In genomic region chr17:27555075-27555511, GRCm38 (mm10) we compare ENCODE assay signal across 7 mouse cellular contexts. TPM values are rescaled to one million over a fixed set of nuclear protein-coding genes. Genes with fewer than 3 reads are reported as not detected.
DNase-seq lines count a peak whose midpoint lies in the region; ATAC-seq lines count a peak whose summit lies in the region.

No protein-coding gene starts in this region.

- peak overlapping the region; percentile 93 for H3K4me2 ChIP-seq in heart, embryonic 14.5 days (ENCODE audit: low read length)
- H3K4me2 ChIP-seq in limb, embryonic 13.5 days (replicated peaks) = peak overlapping the region; percentile 81
- peak overlapping the region; percentile 82 for H3K4me2 ChIP-seq in midbrain, embryonic 12.5 days (replicated peaks)
- H3K4me2 ChIP-seq in stomach, embryonic 16.5 days (ENCODE audit: low read depth, low read length) = peak overlapping the region; percentile 81

- H3K27ac ChIP-seq in heart, embryonic 14.5 days (replicated peaks in 1 of 2; ENCODE audit: control insufficient read depth in 1 of 2, insufficient read depth in 1 of 2, low read depth in 2 of 2, low read length in 2 of 2) = peak overlapping the region; percentile 79 to 91
- H3K27ac ChIP-seq in limb, embryonic 13.5 days = peak overlapping the region; percentile 98
- peak overlapping the region; percentile 97 for H3K27ac ChIP-seq in midbrain, embryonic 12.5 days (replicated peaks)
- H3K27ac ChIP-seq in stomach, embryonic 16.5 days (ENCODE audit: low read length) = peak overlapping the region; percentile 94

- peak; percentile 35 to 39 for DNase-seq in CD8-positive naive resting alpha-beta T cell, adult 2 months (ENCODE audit: low read depth in 2 of 2, low spot score in 2 of 2)
- DNase-seq in T-cell, adult 2 months (ENCODE audit: low spot score) = peak; percentile 30
- no peak for DNase-seq in left cerebral cortex, adult 11 months (ENCODE audit: low spot score)

- peak overlapping the region; percentile 78 for H3K9ac ChIP-seq in heart, embryonic 14.5 days (ENCODE audit: low read length)
- H3K9ac ChIP-seq in limb, embryonic 13.5 days = peak overlapping the region; percentile 90
- H3K9ac ChIP-seq in midbrain, embryonic 12.5 days (replicated peaks) = peak overlapping the region; percentile 59
- H3K9ac ChIP-seq in stomach, embryonic 16.5 days (ENCODE audit: low read length) = peak overlapping the region; percentile 87

- no peaks in the 10 kb centered on the region for H3K27me3 ChIP-seq in heart, embryonic 14.5 days (ENCODE audit: control insufficient read depth, insufficient read depth, low read length)
- no peaks in the 10 kb centered on the region for H3K27me3 ChIP-seq in limb, embryonic 13.5 days
- peaks cover 17% of the 10 kb centered on the region; the same call in 1 of the 2 replicates for H3K27me3 ChIP-seq in midbrain, embryonic 12.5 days
- no peaks in the 10 kb centered on the region for H3K27me3 ChIP-seq in stomach, embryonic 16.5 days (ENCODE audit: control insufficient read depth, insufficient read depth, low read length)

- no peaks in the 10 kb centered on the region for H3K9me3 ChIP-seq in heart, embryonic 14.5 days (ENCODE audit: control insufficient read depth, low read length)
- no peaks in the 10 kb centered on the region for H3K9me3 ChIP-seq in limb, embryonic 13.5 days
- H3K9me3 ChIP-seq in midbrain, embryonic 12.5 days = no peaks in the 10 kb centered on the region
- no peaks in the 10 kb centered on the region for H3K9me3 ChIP-seq in stomach, embryonic 16.5 days (replicated peaks; ENCODE audit: control insufficient read depth, low read length)

- peak overlapping the region; percentile 77 to 82 for H3K4me3 ChIP-seq in heart, embryonic 14.5 days (ENCODE audit: control insufficient read depth in 1 of 2, insufficient read depth in 1 of 2, low read depth in 1 of 2, low read length in 2 of 2)
- H3K4me3 ChIP-seq in limb, embryonic 13.5 days = peak overlapping the region; percentile 85
- peak overlapping the region; percentile 92 for H3K4me3 ChIP-seq in midbrain, embryonic 12.5 days
- peak overlapping the region; percentile 68 for H3K4me3 ChIP-seq in stomach, embryonic 16.5 days (replicated peaks; ENCODE audit: low read length)

- peaks cover 28% of the 10 kb centered on the region in 2 experiments for H3K4me1 ChIP-seq in heart, embryonic 14.5 days (ENCODE audit: control insufficient read depth in 2 of 2, insufficient read depth in 2 of 2, low read length in 2 of 2)
- H3K4me1 ChIP-seq in limb, embryonic 13.5 days = peaks cover 39% of the 10 kb centered on the region
- peaks cover 40% of the 10 kb centered on the region for H3K4me1 ChIP-seq in midbrain, embryonic 12.5 days
- H3K4me1 ChIP-seq in stomach, embryonic 16.5 days (ENCODE audit: control insufficient read depth, insufficient read depth, low read length) = peaks cover 8% of the 10 kb centered on the region; the same call in 1 of the 2 replicates

- no peaks in the 10 kb centered on the region; the same call in 1 of the 2 replicates for H3K36me3 ChIP-seq in heart, embryonic 14.5 days (ENCODE audit: control insufficient read depth, insufficient read depth, low read length)
- H3K36me3 ChIP-seq in limb, embryonic 13.5 days = 0 out of 2 replicates have a peak, but pooled peaks cover 2% of the 10 kb centered on the region
- no peaks in the 10 kb centered on the region for H3K36me3 ChIP-seq in midbrain, embryonic 12.5 days
- no peaks in the 10 kb centered on the region for H3K36me3 ChIP-seq in stomach, embryonic 16.5 days (ENCODE audit: control insufficient read depth, insufficient read depth, low read length)

- ATAC-seq in heart, embryonic 14.5 days (ENCODE audit: insufficient number of reproducible peaks, insufficient read depth, low FRiP score, low read depth) = peak; percentile 23; the same call in 1 of the 2 replicates
- ATAC-seq in limb, embryonic 13.5 days (ENCODE audit: low FRiP score, low read depth) = peak; percentile 38
- peak; percentile 17; the same call in 1 of the 2 replicates for ATAC-seq in midbrain, embryonic 12.5 days (ENCODE audit: low FRiP score, low read depth)
- peak; percentile 49; the same call in 1 of the 2 replicates for ATAC-seq in stomach, embryonic 16.5 days (ENCODE audit: insufficient read depth, low FRiP score)

- WGBS in heart, embryonic 14.5 days = 1% methylated on average over 28 of the region's 39 CpGs
- WGBS in limb, embryonic 13.5 days = under 1% methylated on average over 37 of the region's 39 CpGs
- WGBS in midbrain, embryonic 12.5 days = 1% methylated on average over 39 of the region's 39 CpGs
- 2% methylated on average over 34 of the region's 39 CpGs for WGBS in stomach, embryonic 16.5 days

RNA-seq across cellular contexts. Expression of gene Hmga1, which starts 1.2 kb away (rescaled TPM):
- polyA plus RNA-seq in heart, embryonic 14.5 days (2014; fragmentation: Nextera tagmentation; extraction: Ambion mirVana) = 113 and 126 TPM in 2 replicates
- 234 and 241 TPM in 2 replicates for polyA plus RNA-seq in limb, embryonic 13.5 days (2015; fragmentation: Nextera tagmentation; extraction: Ambion mirVana)
- polyA plus RNA-seq in midbrain, embryonic 12.5 days (2016; fragmentation: Nextera tagmentation; extraction: Ambion mirVana) = 213 and 215 TPM in 2 replicates
- polyA plus RNA-seq in stomach, embryonic 16.5 days (2015; fragmentation: Nextera tagmentation; extraction: Ambion mirVana) = 163 and 171 TPM in 2 replicates

RNA-seq across cellular contexts. Expression of gene AI413582, which starts 10.5 kb away (rescaled TPM):
- 18.5 and 24.2 TPM in 2 replicates for polyA plus RNA-seq in heart, embryonic 14.5 days (2014; fragmentation: Nextera tagmentation; extraction: Ambion mirVana)
- 20.2 and 21.0 TPM in 2 replicates for polyA plus RNA-seq in limb, embryonic 13.5 days (2015; fragmentation: Nextera tagmentation; extraction: Ambion mirVana)
- 18.9 and 20.7 TPM in 2 replicates for polyA plus RNA-seq in midbrain, embryonic 12.5 days (2016; fragmentation: Nextera tagmentation; extraction: Ambion mirVana)
- 24.3 and 29.0 TPM in 2 replicates for polyA plus RNA-seq in stomach, embryonic 16.5 days (2015; fragmentation: Nextera tagmentation; extraction: Ambion mirVana)

RNA-seq across cellular contexts. Expression of gene Grm4, which starts 33.9 kb away (rescaled TPM):
- polyA plus RNA-seq in heart, embryonic 14.5 days (2014; fragmentation: Nextera tagmentation; extraction: Ambion mirVana) = 0.12 TPM in 1 of 2 replicates, not detected in the other
- 0.31 and 0.34 TPM in 2 replicates for polyA plus RNA-seq in limb, embryonic 13.5 days (2015; fragmentation: Nextera tagmentation; extraction: Ambion mirVana)
- polyA plus RNA-seq in midbrain, embryonic 12.5 days (2016; fragmentation: Nextera tagmentation; extraction: Ambion mirVana) = 4.2 and 5.7 TPM in 2 replicates
- 0.19 and 0.50 TPM in 2 replicates for polyA plus RNA-seq in stomach, embryonic 16.5 days (2015; fragmentation: Nextera tagmentation; extraction: Ambion mirVana)
